Mouse (Mus musculus): ENCODE results near the gene Thtpa. TPM values are rescaled to one million over a fixed set of nuclear protein-coding genes. Genes with fewer than 3 reads are reported as not detected.

The Thtpa gene
- 22.0 and 25.6 TPM in 2 replicates for polyA plus RNA-seq (2016; fragmentation: Nextera tagmentation; extraction: Ambion mirVana)

- Histone ChIP-seq H3K9me3 (replicated peaks) (no peaks in the 10 kb centered on the region), H3K4me1 (peaks cover 44% of the 10 kb centered on the region), H3K27me3 (ENCODE audit: low read depth, poor library complexity, severe bottlenecking) (0 out of 2 replicates have a peak, but pooled peaks cover 9% of the 10 kb centered on the region), H3K36me3 (peaks cover 22% of the 10 kb centered on the region), H3K4me3 (peak within 1 kb of the TSS; percentile 78), H3K27ac (peak within 1 kb of the TSS; percentile 94)
- DNase-seq (ENCODE audit: low spot score), result peak; percentile 86
- 1% methylated on average over 30 of the region's 30 CpGs for WGBS
Observed at GRCm38 (mm10) chr14:55094704-55095231, at the start of gene Thtpa. TSS of gene Thtpa (plus strand) at chr14:55094784.

GRCm38 (mm10) chr14:55047971-55048531, 46.5 kb upstream of the Thtpa start:
- peaks cover 3% of the 10 kb centered on the region; the same call in 1 of the 2 replicates for H3K4me1 ChIP-seq
- 86% methylated on average over 2 of the region's 2 CpGs for WGBS
- DNase-seq (ENCODE audit: low spot score), result no peak
- no peaks in the 10 kb centered on the region for H3K36me3 ChIP-seq
- no peaks in the 10 kb centered on the region for H3K27me3 ChIP-seq (ENCODE audit: low read depth, poor library complexity, severe bottlenecking)
- H3K27ac ChIP-seq, result no peak overlapping the region
- H3K9me3 ChIP-seq (replicated peaks), result no peaks in the 10 kb centered on the region
- H3K4me3 ChIP-seq, result no peak overlapping the region

GRCm38 (mm10) chr14:55052496-55052895, 42.1 kb upstream of the Thtpa start:
- WGBS, result 89% methylated on average over 9 of the region's 9 CpGs
- Histone ChIP-seq H3K4me1 (peaks cover 3% of the 10 kb centered on the region; the same call in 1 of the 2 replicates), H3K27ac (no peak overlapping the region), H3K4me3 (no peak overlapping the region), H3K9me3 (replicated peaks) (no peaks in the 10 kb centered on the region), H3K27me3 (ENCODE audit: low read depth, poor library complexity, severe bottlenecking) (no peaks in the 10 kb centered on the region), H3K36me3 (no peaks in the 10 kb centered on the region)
- no peak for DNase-seq (ENCODE audit: low spot score)

- WGBS, result 83% methylated on average over 4 of the region's 4 CpGs
- H3K4me1 ChIP-seq, result peaks cover 3% of the 10 kb centered on the region; the same call in 1 of the 2 replicates
- H3K27ac ChIP-seq, result no peak overlapping the region
- no peaks in the 10 kb centered on the region for H3K9me3 ChIP-seq (replicated peaks)
- H3K36me3 ChIP-seq, result no peaks in the 10 kb centered on the region
- no peaks in the 10 kb centered on the region for H3K27me3 ChIP-seq (ENCODE audit: low read depth, poor library complexity, severe bottlenecking)
- H3K4me3 ChIP-seq, result no peak overlapping the region
- DNase-seq (ENCODE audit: low spot score), result no peak
Observed at GRCm38 (mm10) chr14:55053050-55053449, 41.5 kb upstream of the Thtpa start.

- Histone ChIP-seq H3K36me3 (no peaks in the 10 kb centered on the region), H3K27me3 (ENCODE audit: low read depth, poor library complexity, severe bottlenecking) (no peaks in the 10 kb centered on the region), H3K4me1 (peaks cover 3% of the 10 kb centered on the region; the same call in 1 of the 2 replicates), H3K4me3 (no peak overlapping the region), H3K27ac (no peak overlapping the region), H3K9me3 (replicated peaks) (no peaks in the 10 kb centered on the region)
- DNase-seq (ENCODE audit: low spot score), result no peak
- 91% methylated on average over 17 of the region's 17 CpGs for WGBS
Observed at GRCm38 (mm10) chr14:55053708-55054190, 40.8 kb upstream of the Thtpa start.

GRCm38 (mm10) chr14:55054191-55054749, 40.3 kb upstream of the Thtpa start:
- Histone ChIP-seq H3K4me3 (no peak overlapping the region), H3K4me1 (peaks cover 2% of the 10 kb centered on the region; the same call in 1 of the 2 replicates), H3K27ac (no peak overlapping the region), H3K9me3 (replicated peaks) (no peaks in the 10 kb centered on the region), H3K36me3 (no peaks in the 10 kb centered on the region), H3K27me3 (ENCODE audit: low read depth, poor library complexity, severe bottlenecking) (no peaks in the 10 kb centered on the region)
- DNase-seq (ENCODE audit: low spot score), result no peak
- 83% methylated on average over 10 of the region's 10 CpGs for WGBS

- 82% methylated on average over 11 of the region's 11 CpGs for WGBS
- DNase-seq (ENCODE audit: low spot score), result no peak
- H3K27ac ChIP-seq, result no peak overlapping the region
Observed at GRCm38 (mm10) chr14:55055167-55055834, 39.3 kb upstream of the Thtpa start.

GRCm38 (mm10) chr14:55059009-55059408, 35.6 kb upstream of the Thtpa start:
- H3K4me1 ChIP-seq, result peaks cover 32% of the 10 kb centered on the region
- H3K36me3 ChIP-seq, result 0 out of 2 replicates have a peak, but pooled peaks cover 5% of the 10 kb centered on the region
- H3K27ac ChIP-seq, result no peak overlapping the region
- H3K27me3 ChIP-seq (ENCODE audit: low read depth, poor library complexity, severe bottlenecking), result peaks cover 16% of the 10 kb centered on the region
- 92% methylated on average over 1 of the region's 1 CpGs for WGBS
- no peaks in the 10 kb centered on the region for H3K9me3 ChIP-seq (replicated peaks)
- no peak for DNase-seq (ENCODE audit: low spot score)
- no peak overlapping the region for H3K4me3 ChIP-seq

More at GRCm38 (mm10) chr14:55055167-55055834, 39.3 kb upstream of the Thtpa start:
- Histone ChIP-seq H3K27me3 (ENCODE audit: low read depth, poor library complexity, severe bottlenecking) (no peaks in the 10 kb centered on the region), H3K36me3 (no peaks in the 10 kb centered on the region), H3K9me3 (replicated peaks) (no peaks in the 10 kb centered on the region), H3K4me1 (peaks cover 3% of the 10 kb centered on the region; the same call in 1 of the 2 replicates), H3K4me3 (no peak overlapping the region)

- Histone ChIP-seq H3K27ac (no peak overlapping the region), H3K9me3 (replicated peaks) (no peaks in the 10 kb centered on the region), H3K4me1 (peaks cover 32% of the 10 kb centered on the region), H3K27me3 (ENCODE audit: low read depth, poor library complexity, severe bottlenecking) (peaks cover 25% of the 10 kb centered on the region), H3K4me3 (no peak overlapping the region), H3K36me3 (peaks cover 5% of the 10 kb centered on the region; the same call in 1 of the 2 replicates)
- 88% methylated on average over 5 of the region's 5 CpGs for WGBS
- DNase-seq (ENCODE audit: low spot score), result no peak
Observed at GRCm38 (mm10) chr14:55059931-55060330, 34.7 kb upstream of the Thtpa start.

GRCm38 (mm10) chr14:55061845-55062244, 32.7 kb upstream of the Thtpa start:
- DNase-seq (ENCODE audit: low spot score), result no peak
- H3K9me3 ChIP-seq (replicated peaks), result no peaks in the 10 kb centered on the region
- peaks cover 38% of the 10 kb centered on the region for H3K4me1 ChIP-seq
- WGBS, result 35% methylated on average over 7 of the region's 7 CpGs
- no peak overlapping the region for H3K4me3 ChIP-seq
- peaks cover 22% of the 10 kb centered on the region for H3K36me3 ChIP-seq
- peaks cover 37% of the 10 kb centered on the region for H3K27me3 ChIP-seq (ENCODE audit: low read depth, poor library complexity, severe bottlenecking)
- peak overlapping the region; percentile 47; the same call in 1 of the 2 replicates for H3K27ac ChIP-seq

- Histone ChIP-seq H3K36me3 (peaks cover 30% of the 10 kb centered on the region), H3K27ac (peak overlapping the region; percentile 47)
Observed at GRCm38 (mm10) chr14:55062626-55063025, 32.0 kb upstream of the Thtpa start.

GRCm38 (mm10) chr14:55063117-55063516, 31.5 kb upstream of the Thtpa start:
- no peak for DNase-seq (ENCODE audit: low spot score)
- Histone ChIP-seq H3K9me3 (replicated peaks) (no peaks in the 10 kb centered on the region), H3K4me3 (peak overlapping the region; percentile 33), H3K27me3 (ENCODE audit: low read depth, poor library complexity, severe bottlenecking) (peaks cover 37% of the 10 kb centered on the region), H3K4me1 (peaks cover 38% of the 10 kb centered on the region), H3K36me3 (peaks cover 30% of the 10 kb centered on the region), H3K27ac (no peak overlapping the region)
- WGBS, result 85% methylated on average over 5 of the region's 5 CpGs

More at GRCm38 (mm10) chr14:55062626-55063025, 32.0 kb upstream of the Thtpa start:
- Histone ChIP-seq H3K4me3 (peak overlapping the region; percentile 33), H3K4me1 (peaks cover 38% of the 10 kb centered on the region), H3K27me3 (ENCODE audit: low read depth, poor library complexity, severe bottlenecking) (peaks cover 37% of the 10 kb centered on the region), H3K9me3 (replicated peaks) (no peaks in the 10 kb centered on the region)
- DNase-seq (ENCODE audit: low spot score), result peak; percentile 60
- WGBS, result 17% methylated on average over 17 of the region's 17 CpGs

Measured in limb, embryonic 10.5 days (tissue).